Mouse (Mus musculus): ENCODE measurements around the gene Vmn1r17. TPM values are rescaled to one million over a fixed set of nuclear protein-coding genes. Genes with fewer than 3 reads are reported as not detected.
"Not testable (repeated sequence)": the region's sequence is repeated elsewhere in the genome, so short reads cannot be mapped to it uniquely, and the experiment has no call there.

Gene Vmn1r17
- polyA plus RNA-seq (2015; fragmentation: Nextera tagmentation; extraction: Ambion mirVana): not detected in 2 replicates

GRCm38 (mm10) chr6:57363627-57364026 is at the start of gene Vmn1r17:
Gene Vmn1r17, minus strand, starts transcription at chr6:57363727.
- Histone ChIP-seq H3K27me3 (no peaks in the 10 kb centered on the region), H3K36me3 (no peaks in the 10 kb centered on the region)

GRCm38 (mm10) chr6:57403480-57403879 is 40.0 kb upstream of the Vmn1r17 start, which contains the start of gene Vmn1r19:
Gene Vmn1r19, plus strand, starts transcription at chr6:57403780.
- H3K4me2 ChIP-seq (replicated peaks); H3K4me1 ChIP-seq; H3K36me3 ChIP-seq; ATAC-seq (ENCODE audit: insufficient number of reproducible peaks, low FRiP score, low TSS enrichment, low read depth); H3K27ac ChIP-seq (replicated peaks); H3K4me3 ChIP-seq (replicated peaks); H3K9ac ChIP-seq; H3K9me3 ChIP-seq (replicated peaks); H3K27me3 ChIP-seq: not testable (repeated sequence)
- 63% methylated on average over 3 of the region's 3 CpGs for WGBS

More at GRCm38 (mm10) chr6:57363627-57364026, at the start of gene Vmn1r17:
- Histone ChIP-seq H3K9ac (no peak within 1 kb of the TSS), H3K4me3 (replicated peaks) (no peak within 1 kb of the TSS), H3K4me1 (no peaks in the 10 kb centered on the region), H3K9me3 (replicated peaks) (no peaks in the 10 kb centered on the region), H3K27ac (replicated peaks) (no peak within 1 kb of the TSS), H3K4me2 (replicated peaks) (no peak within 1 kb of the TSS)
- ATAC-seq (ENCODE audit: insufficient number of reproducible peaks, low FRiP score, low TSS enrichment, low read depth): no peak
- WGBS: 88% methylated on average over 1 of the region's 1 CpGs

- Histone ChIP-seq H3K4me1 (no peaks in the 10 kb centered on the region), H3K4me3 (replicated peaks) (no peak within 1 kb of the TSS), H3K9ac (no peak within 1 kb of the TSS), H3K27ac (replicated peaks) (no peak within 1 kb of the TSS), H3K9me3 (replicated peaks) (no peaks in the 10 kb centered on the region), H3K36me3 (no peaks in the 10 kb centered on the region), H3K27me3 (no peaks in the 10 kb centered on the region), H3K4me2 (replicated peaks) (no peak within 1 kb of the TSS)
- ATAC-seq (ENCODE audit: insufficient number of reproducible peaks, low FRiP score, low TSS enrichment, low read depth): no peak
These were observed 32.2 kb upstream of the Vmn1r17 start, which contains the start of gene Vmn1r18 for GRCm38 (mm10) chr6:57395683-57396082. Gene Vmn1r18, minus strand, starts transcription at chr6:57395783.

- Histone ChIP-seq H3K27me3 (no peaks in the 10 kb centered on the region), H3K9me3 (replicated peaks) (no peaks in the 10 kb centered on the region), H3K4me3 (replicated peaks) (no peak overlapping the region), H3K4me1 (no peaks in the 10 kb centered on the region), H3K4me2 (replicated peaks) (no peak overlapping the region), H3K9ac (no peak overlapping the region), H3K36me3 (no peaks in the 10 kb centered on the region), H3K27ac (replicated peaks) (no peak overlapping the region)
- WGBS: 86% methylated on average over 1 of the region's 1 CpGs
- ATAC-seq (ENCODE audit: insufficient number of reproducible peaks, low FRiP score, low TSS enrichment, low read depth): no peak
These were observed 4.0 kb upstream of the Vmn1r17 start for GRCm38 (mm10) chr6:57367496-57367895.

GRCm38 (mm10) chr6:57365866-57366265 is 2.3 kb upstream of the Vmn1r17 start:
- not testable (repeated sequence) for H3K9me3 ChIP-seq (replicated peaks); H3K4me3 ChIP-seq (replicated peaks); H3K4me2 ChIP-seq (replicated peaks); H3K27ac ChIP-seq (replicated peaks); H3K4me1 ChIP-seq; H3K9ac ChIP-seq; H3K27me3 ChIP-seq; H3K36me3 ChIP-seq; ATAC-seq (ENCODE audit: insufficient number of reproducible peaks, low FRiP score, low TSS enrichment, low read depth)
- 90% methylated on average over 1 of the region's 1 CpGs for WGBS

- ATAC-seq (ENCODE audit: insufficient number of reproducible peaks, low FRiP score, low TSS enrichment, low read depth): no peak
- no peaks in the 10 kb centered on the region for H3K36me3 ChIP-seq
- H3K27ac ChIP-seq (replicated peaks): no peak overlapping the region
- H3K9ac ChIP-seq: no peak overlapping the region
- H3K4me2 ChIP-seq (replicated peaks): no peak overlapping the region
- 72% methylated on average over 2 of the region's 2 CpGs for WGBS
- no peaks in the 10 kb centered on the region for H3K9me3 ChIP-seq (replicated peaks)
- H3K4me3 ChIP-seq (replicated peaks): no peak overlapping the region
- H3K27me3 ChIP-seq: no peaks in the 10 kb centered on the region
- no peaks in the 10 kb centered on the region for H3K4me1 ChIP-seq
These were observed 6.7 kb downstream of the Vmn1r17 start for GRCm38 (mm10) chr6:57356864-57357263.

GRCm38 (mm10) chr6:57329394-57329793 is 34.1 kb downstream of the Vmn1r17 start, which contains the start of gene Vmn1r16:
Gene Vmn1r16, minus strand, starts transcription at chr6:57329494.
- ATAC-seq (ENCODE audit: insufficient number of reproducible peaks, low FRiP score, low TSS enrichment, low read depth): no peak
- H3K9me3 ChIP-seq (replicated peaks): no peaks in the 10 kb centered on the region
- no peaks in the 10 kb centered on the region for H3K27me3 ChIP-seq
- H3K27ac ChIP-seq (replicated peaks): no peak within 1 kb of the TSS
- H3K4me2 ChIP-seq (replicated peaks): no peak within 1 kb of the TSS
- H3K4me1 ChIP-seq: no peaks in the 10 kb centered on the region
- 65% methylated on average over 3 of the region's 3 CpGs for WGBS
- H3K4me3 ChIP-seq (replicated peaks): no peak within 1 kb of the TSS
- H3K9ac ChIP-seq: no peak within 1 kb of the TSS
- H3K36me3 ChIP-seq: no peaks in the 10 kb centered on the region

- Histone ChIP-seq H3K9ac (no peak overlapping the region), H3K4me1 (no peaks in the 10 kb centered on the region), H3K36me3 (no peaks in the 10 kb centered on the region), H3K27ac (replicated peaks) (no peak overlapping the region), H3K4me3 (replicated peaks) (no peak overlapping the region), H3K27me3 (no peaks in the 10 kb centered on the region), H3K9me3 (replicated peaks) (no peaks in the 10 kb centered on the region), H3K4me2 (replicated peaks) (no peak overlapping the region)
- ATAC-seq (ENCODE audit: insufficient number of reproducible peaks, low FRiP score, low TSS enrichment, low read depth): no peak
These were observed 37.4 kb downstream of the Vmn1r17 start for GRCm38 (mm10) chr6:57326176-57326575.

Other genes with a start within 250 kb of the Vmn1r17 start
- not detected in 2 replicates for gene Vmn1r11, start 230.3 kb downstream of the Vmn1r17 start, polyA plus RNA-seq (2015; fragmentation: Nextera tagmentation; extraction: Ambion mirVana)
- not detected in 2 replicates for gene Vmn1r12, start 206.8 kb downstream of the Vmn1r17 start, polyA plus RNA-seq (2015; fragmentation: Nextera tagmentation; extraction: Ambion mirVana)
- gene Vmn1r13, start 160.4 kb downstream of the Vmn1r17 start, polyA plus RNA-seq (2015; fragmentation: Nextera tagmentation; extraction: Ambion mirVana): not detected in 2 replicates
- 0.12 TPM in 1 of 2 replicates, not detected in the other for gene Vmn1r14, start 132.0 kb downstream of the Vmn1r17 start, polyA plus RNA-seq (2015; fragmentation: Nextera tagmentation; extraction: Ambion mirVana)
- gene Vmn1r15, start 105.8 kb downstream of the Vmn1r17 start, polyA plus RNA-seq (2015; fragmentation: Nextera tagmentation; extraction: Ambion mirVana): not detected in 2 replicates
- gene Vmn1r16, start 34.2 kb downstream of the Vmn1r17 start, polyA plus RNA-seq (2015; fragmentation: Nextera tagmentation; extraction: Ambion mirVana): not detected in 2 replicates
- gene Vmn1r18, start 32.1 kb upstream of the Vmn1r17 start, polyA plus RNA-seq (2015; fragmentation: Nextera tagmentation; extraction: Ambion mirVana): not detected in 2 replicates
- not detected in 2 replicates for gene Vmn1r19, start 40.1 kb upstream of the Vmn1r17 start, polyA plus RNA-seq (2015; fragmentation: Nextera tagmentation; extraction: Ambion mirVana)
- gene Vmn1r20, start 65.2 kb upstream of the Vmn1r17 start, polyA plus RNA-seq (2015; fragmentation: Nextera tagmentation; extraction: Ambion mirVana): 0.20 TPM in 1 of 2 replicates, not detected in the other
- 3.6 and 5.0 TPM in 2 replicates for gene Ppm1k, start 171.7 kb upstream of the Vmn1r17 start, polyA plus RNA-seq (2015; fragmentation: Nextera tagmentation; extraction: Ambion mirVana)
- gene Herc6, start 217.3 kb upstream of the Vmn1r17 start, polyA plus RNA-seq (2015; fragmentation: Nextera tagmentation; extraction: Ambion mirVana): 2.3 and 2.5 TPM in 2 replicates